Mouse (Mus musculus) liver, postnatal 0 days (tissue): ENCODE data around the gene Lrwd1. TPM values are rescaled to one million over a fixed set of nuclear protein-coding genes. Genes with fewer than 3 reads are reported as not detected.

Experiments
- ATAC-seq: fragments of 200-750 bp; cut with Nextera tagmentation; 2 replicates; pipeline ENCODE4 v1.8.0; 2017; ENCODE audit warnings: mild to moderate bottlenecking, moderate library complexity
- DNase-seq: peaks from one replicate; pipeline ENCODE4 v3.0.0-alpha.2; 2016
- H3K27ac ChIP-seq: fragments of 300-500 bp; sonication (generic); 2 replicates; pipeline ENCODE4 v1.5.1; 2014; ENCODE audit warnings: antibody characterized with exemption, moderate library complexity, mild to moderate bottlenecking, low read depth
- H3K27me3 ChIP-seq: fragments of 300-500 bp; sonication (generic); 2 replicates; pipeline ENCODE4 v1.6.1; 2014; ENCODE audit warnings: low read length, control low read depth, mixed read lengths; ENCODE audit not compliant: insufficient read depth
- H3K36me3 ChIP-seq: fragments of 300-500 bp; sonication (generic); replicated peaks from 2 replicates; pipeline ENCODE4 v1.6.1; 2014; ENCODE audit warnings: mild to moderate bottlenecking, control low read depth, low read length, moderate library complexity, mixed read lengths; ENCODE audit not compliant: insufficient read depth
- H3K4me1 ChIP-seq: fragments of 300-500 bp; sonication (generic); 2 replicates; pipeline ENCODE4 v1.6.1; 2014; ENCODE audit warnings: antibody characterized with exemption, mild to moderate bottlenecking, control low read depth; ENCODE audit not compliant: insufficient read depth
- H3K4me2 ChIP-seq: fragments of 300-500 bp; sonication (generic); 2 replicates; pipeline ENCODE4 v1.6.1; 2014; ENCODE audit warnings: low read depth, mild to moderate bottlenecking, low read length, moderate library complexity, mixed read lengths
- H3K4me3 ChIP-seq: fragments of 300-500 bp; sonication (generic); 2 replicates; pipeline ENCODE4 v1.5.1; 2014; ENCODE audit warnings: low read depth, low read length
- H3K9ac ChIP-seq: fragments of 300-500 bp; sonication (generic); replicated peaks from 2 replicates; pipeline ENCODE4 v1.6.1; 2014; ENCODE audit warnings: mild to moderate bottlenecking, moderate library complexity
- H3K9me3 ChIP-seq: fragments of 300-500 bp; sonication (generic); 2 replicates; pipeline ENCODE4 v1.6.1; 2016; ENCODE audit warnings: mild to moderate bottlenecking, control low read depth, low read length, mixed read lengths
- CTCF ChIP-seq: sonication (generic); IDR thresholded peaks from 2 replicates; pipeline ENCODE4 v1.5.1; 2016; ENCODE audit warnings: antibody characterized with exemption, low read depth
- EP300 ChIP-seq: IDR thresholded peaks from 2 replicates; pipeline ENCODE4 v1.6.1; 2016; ENCODE audit warnings: antibody characterized with exemption, low read depth, mild to moderate bottlenecking
- WGBS: fragments of 180-500 bp; shearing (Covaris S2); extraction: QIAGEN DNeasy Blood & Tissue Kit; methylation state at CpG from one replicate; pipeline ENCODE4 v1.1.7; 2014; ENCODE audit not compliant: insufficient replicate concordance; 5-methylcytosine and 5-hydroxymethylcytosine counted together
- polyA plus RNA-seq: library from polyadenylated mRNA; unstranded; fragments of >200 nt; fragmentation: Nextera tagmentation; extraction: Ambion mirVana; gene quantifications from 2 replicates; pipeline ENCODE4 v1.2.1, GENCODE M21; 2015

The Lrwd1 gene
- polyA plus RNA-seq, 1 experiment from 2014 or later = 16.5 TPM

DNA sequence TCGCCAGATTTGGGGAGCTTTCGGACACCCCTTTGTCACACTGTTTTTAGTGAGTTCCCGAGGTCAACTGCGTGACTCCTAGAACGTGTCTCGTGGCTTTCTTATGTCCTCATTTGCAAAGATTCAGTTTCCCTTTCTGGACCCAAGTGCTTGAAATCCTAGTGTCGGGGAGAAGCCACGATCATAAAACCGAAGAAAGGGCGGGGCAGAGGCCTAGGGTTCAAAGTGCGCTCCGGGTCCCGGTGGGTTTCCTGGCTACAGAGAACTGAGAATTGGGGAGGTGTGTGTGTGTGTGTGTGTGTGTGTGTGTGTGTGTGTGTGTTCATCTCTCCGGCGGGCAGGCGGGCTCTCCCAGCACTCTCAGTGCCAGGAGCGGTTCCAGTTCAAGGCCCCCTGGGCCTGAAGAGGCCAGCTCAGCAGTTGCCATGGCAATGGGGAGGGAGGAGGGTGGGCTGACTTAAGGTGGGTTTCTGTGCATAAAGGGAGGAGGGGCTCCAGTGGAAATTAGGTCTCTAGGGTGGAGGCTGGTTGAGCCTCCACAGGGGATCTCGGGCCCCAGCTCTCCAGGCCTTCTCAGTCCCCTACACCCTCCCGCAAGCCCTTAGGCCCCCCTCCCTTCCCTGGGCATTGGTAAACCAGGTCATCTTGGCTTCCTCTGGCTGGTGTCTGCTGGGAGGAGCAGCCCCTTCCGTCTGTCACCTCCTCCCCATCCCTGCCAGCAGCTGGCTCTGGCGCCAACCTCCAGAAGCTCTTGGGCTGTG, 50.8 kb downstream of the Lrwd1 start:
- WGBS = 25% methylated on average over 20 of the region's 21 CpGs
- no peak overlapping the region for H3K27ac ChIP-seq
- H3K9me3 ChIP-seq = no peaks in the 10 kb centered on the region
- H3K4me2 ChIP-seq = peak overlapping the region; percentile 98; the same call in 1 of the 2 replicates
- H3K36me3 ChIP-seq = no peaks in the 10 kb centered on the region
- no peak overlapping the region for H3K9ac ChIP-seq
- H3K27me3 ChIP-seq = peaks cover 13% of the 10 kb centered on the region
- peaks cover 9% of the 10 kb centered on the region for H3K4me1 ChIP-seq
- DNase-seq = peak; percentile 24
- TF ChIP-seq CTCF = no peak
- no peak for TF ChIP-seq EP300
- H3K4me3 ChIP-seq = peak overlapping the region; percentile 58
- ATAC-seq = no peak

DNA sequence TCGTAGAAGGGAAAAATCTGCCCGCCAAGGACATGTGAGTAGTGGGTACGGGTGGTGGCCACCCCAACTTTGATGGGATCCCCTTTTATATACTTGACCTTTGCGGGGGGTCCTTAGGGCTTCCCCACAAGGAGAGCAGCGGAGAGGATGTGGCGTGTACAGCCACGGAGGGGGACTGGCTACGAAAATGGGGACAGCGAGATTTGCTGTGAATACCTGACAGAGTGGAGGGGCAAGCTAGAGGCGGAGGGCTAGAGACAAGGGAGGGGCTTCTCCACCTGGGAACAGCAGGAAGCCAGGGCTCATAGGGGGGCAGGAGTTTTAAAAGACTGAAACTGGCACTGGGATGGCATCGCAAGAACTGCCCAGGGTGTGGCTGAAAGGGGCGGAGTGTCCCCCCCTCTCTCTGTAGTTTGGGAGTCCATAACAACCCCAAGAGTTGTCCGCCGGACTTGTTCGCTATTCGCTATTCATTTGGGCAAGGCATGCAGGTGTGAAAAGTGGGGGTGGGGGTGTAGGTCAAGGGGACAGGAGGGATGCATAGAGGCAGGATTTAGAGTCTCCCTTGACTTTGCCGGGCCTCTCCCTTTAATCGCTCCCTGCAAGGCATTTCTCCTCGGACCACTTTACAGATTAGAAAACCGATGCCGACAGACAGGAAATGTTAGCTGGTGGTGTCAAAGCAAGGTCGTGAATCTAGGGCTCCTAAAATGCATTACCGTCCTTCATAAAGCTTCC, 51.6 kb downstream of the Lrwd1 start:
- 0 out of 2 replicates have a peak, but pooled peaks have one; percentile 19 for ATAC-seq

DNA sequence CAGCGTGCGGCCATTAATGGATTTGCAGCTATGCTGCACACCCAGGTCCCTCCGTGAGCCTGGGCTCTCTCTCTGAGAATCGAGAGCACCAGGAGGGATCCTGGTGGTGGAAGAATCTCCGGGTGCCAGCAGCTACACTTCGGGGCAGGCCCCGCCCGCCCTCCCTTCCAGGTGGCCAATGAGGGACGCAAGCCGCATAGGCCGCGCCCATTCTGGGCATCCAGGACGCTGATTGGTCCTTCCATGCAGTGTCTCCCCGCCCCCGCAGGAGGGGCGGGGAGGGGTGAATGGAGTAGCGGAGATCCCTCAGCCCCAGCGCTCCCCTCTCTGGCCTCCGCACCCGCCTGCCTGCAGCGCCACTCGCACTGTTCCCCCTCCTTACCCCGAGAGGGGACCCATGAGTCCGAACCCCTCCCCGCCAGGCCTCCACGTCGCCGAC, 52.2 kb downstream of the Lrwd1 start, which contains the start of gene Rasa4:
Gene Rasa4 (plus strand): TSS at position 248 of the 439 bp plus-strand sequence.
- TF ChIP-seq CTCF (no peak), EP300 (no peak)
- Histone ChIP-seq H3K27me3 (peaks cover 13% of the 10 kb centered on the region), H3K36me3 (no peaks in the 10 kb centered on the region), H3K9me3 (no peaks in the 10 kb centered on the region), H3K4me2 (peak within 1 kb of the TSS; percentile 98), H3K27ac (0 out of 2 replicates have a peak within 1 kb of the TSS, but pooled peaks have one; percentile 16), H3K4me1 (peaks cover 9% of the 10 kb centered on the region), H3K4me3 (peak within 1 kb of the TSS; percentile 58), H3K9ac (peak within 1 kb of the TSS; percentile 62)
- ATAC-seq (peak; percentile 98), DNase-seq (peak; percentile 92)
- under 1% methylated on average over 26 of the region's 28 CpGs for WGBS

More for the DNA sequence above, 51.6 kb downstream of the Lrwd1 start:
- H3K4me2 ChIP-seq = peak overlapping the region; percentile 98
- H3K4me1 ChIP-seq = peaks cover 9% of the 10 kb centered on the region
- H3K36me3 ChIP-seq = no peaks in the 10 kb centered on the region
- H3K4me3 ChIP-seq = peak overlapping the region; percentile 58
- H3K9ac ChIP-seq = peak overlapping the region; percentile 62
- WGBS = 5% methylated on average over 23 of the region's 23 CpGs
- H3K27me3 ChIP-seq = peaks cover 13% of the 10 kb centered on the region
- DNase-seq = no peak
- H3K27ac ChIP-seq = 0 out of 2 replicates have a peak overlapping the region, but pooled peaks have one; percentile 16
- H3K9me3 ChIP-seq = no peaks in the 10 kb centered on the region
- no peak for TF ChIP-seq CTCF
- no peak for TF ChIP-seq EP300

DNA sequence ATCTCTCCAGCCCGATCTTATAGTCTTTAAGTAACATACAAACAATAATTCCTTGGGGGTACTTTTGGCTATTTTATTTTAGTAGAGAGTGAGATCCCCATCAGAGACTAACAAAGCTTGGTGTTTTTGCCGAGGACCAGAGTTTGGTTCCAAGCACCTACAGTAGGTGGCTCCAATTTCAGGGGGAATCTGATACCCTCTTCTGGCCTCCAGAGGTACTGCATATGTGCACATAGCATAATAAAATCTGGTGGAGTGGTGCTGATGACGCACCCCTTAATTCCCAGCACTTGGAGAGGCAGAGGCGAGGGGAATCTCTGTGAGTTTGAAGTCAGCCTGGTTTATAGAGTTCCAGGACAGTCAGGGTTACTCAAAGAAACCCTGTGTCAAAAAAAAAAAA, 53.5 kb downstream of the Lrwd1 start:
- Histone ChIP-seq H3K9me3 (no peaks in the 10 kb centered on the region), H3K4me1 (peaks cover 9% of the 10 kb centered on the region), H3K4me2 (no peak overlapping the region), H3K36me3 (no peaks in the 10 kb centered on the region), H3K4me3 (no peak overlapping the region), H3K27me3 (peaks cover 13% of the 10 kb centered on the region), H3K27ac (no peak overlapping the region), H3K9ac (no peak overlapping the region)
- 79% methylated on average over 4 of the region's 4 CpGs for WGBS
- no peak for ATAC-seq
- no peak for DNase-seq
- TF ChIP-seq EP300 = no peak
- TF ChIP-seq CTCF = peak; percentile 41; the same call in 1 of the 2 replicates

DNA sequence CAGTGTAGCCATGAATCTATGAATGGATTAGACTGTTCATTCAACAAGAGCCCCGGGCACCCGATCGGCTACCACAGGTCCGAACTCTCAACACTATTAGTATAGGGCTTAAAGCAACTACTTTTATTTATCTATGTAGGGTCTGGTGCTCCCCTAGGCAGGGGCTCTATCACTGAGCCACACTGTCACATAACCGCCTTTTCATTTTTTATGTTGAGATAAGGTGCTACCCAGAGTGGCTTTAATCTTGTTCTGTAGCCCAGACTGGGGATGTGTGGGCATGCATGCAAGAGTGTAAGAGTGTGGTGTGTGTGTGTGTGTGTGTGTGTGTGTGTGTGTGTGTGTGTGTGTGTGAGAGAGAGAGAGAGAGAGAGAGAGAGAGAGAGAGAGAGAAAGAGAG, 57.7 kb downstream of the Lrwd1 start:
- H3K4me3 ChIP-seq = no peak overlapping the region
- no peaks in the 10 kb centered on the region for H3K27me3 ChIP-seq
- no peak for DNase-seq
- H3K4me1 ChIP-seq = no peaks in the 10 kb centered on the region
- H3K9me3 ChIP-seq = no peaks in the 10 kb centered on the region
- H3K36me3 ChIP-seq = no peaks in the 10 kb centered on the region
- no peak overlapping the region for H3K4me2 ChIP-seq
- H3K27ac ChIP-seq = no peak overlapping the region
- no peak for TF ChIP-seq CTCF
- no peak for TF ChIP-seq EP300
- H3K9ac ChIP-seq = no peak overlapping the region
- no peak for ATAC-seq
- 77% methylated on average over 5 of the region's 5 CpGs for WGBS

DNA sequence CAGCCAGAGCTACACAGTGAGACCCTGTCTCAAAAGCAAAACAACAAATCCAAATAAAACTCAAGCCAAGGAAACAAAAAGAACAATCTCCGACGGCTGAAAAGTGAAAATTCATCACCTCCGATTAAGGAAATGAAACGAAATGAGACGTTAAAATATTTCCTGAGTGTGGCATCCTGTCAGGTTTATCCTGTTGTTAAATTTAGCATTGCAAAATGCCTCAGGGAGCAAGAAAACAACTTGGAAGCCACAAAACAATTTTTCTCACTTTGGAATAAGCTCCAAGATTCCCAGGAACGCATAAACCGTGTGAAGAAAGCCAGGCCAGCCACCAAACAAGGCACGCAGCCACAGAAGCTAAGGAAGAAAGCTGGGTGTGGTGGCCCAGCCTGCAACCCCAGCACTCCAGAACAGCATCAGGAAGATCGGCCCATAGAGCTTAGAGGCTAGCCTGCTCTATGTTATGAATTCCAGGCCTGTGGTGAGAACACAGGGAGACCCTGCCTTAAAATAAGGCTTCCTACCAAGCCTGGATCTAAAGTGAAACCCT, 58.8 kb downstream of the Lrwd1 start:
- whole genome bisulfite sequencing = 49% methylated on average over 9 of the region's 9 CpGs
- H3K36me3 ChIP-seq = no peaks in the 10 kb centered on the region
- no peak overlapping the region for H3K4me2 ChIP-seq
- ATAC-seq (no peak), DNase-seq (no peak)
- H3K4me3 ChIP-seq = no peak overlapping the region
- no peaks in the 10 kb centered on the region for H3K27me3 ChIP-seq
- TF ChIP-seq CTCF = no peak
- no peak for TF ChIP-seq EP300
- H3K4me1 ChIP-seq = no peaks in the 10 kb centered on the region
- no peaks in the 10 kb centered on the region for H3K9me3 ChIP-seq
- H3K27ac ChIP-seq = peak overlapping the region; percentile 48; the same call in 1 of the 2 replicates
- H3K9ac ChIP-seq = no peak overlapping the region
